Mouse (Mus musculus) left cerebral cortex, adult 18-20 months (tissue): ENCODE data around the gene Tbx19. TPM values are rescaled to one million over a fixed set of nuclear protein-coding genes. Genes with fewer than 3 reads are reported as not detected.

Experiments used
- DNase-seq, 2 experiments: peaks; one replicate each; pipeline ENCODE4 v3.0.0; 2021 to 2022; ENCODE audit warnings: low spot score in 2 of 2, mixed read lengths in 1 of 2
- total RNA-seq, 2 experiments: library from RNA; stranded (reverse); gene quantifications; 2 replicates each; pipeline ENCODE4 v1.2.3; 2021

Tbx19 gene
- total RNA-seq, 2 experiments from 2014 or later: not detected

GRCm38 (mm10) chr1:165119011-165119726 is 41.4 kb downstream of the Tbx19 start:
- DNase-seq: no peak

GRCm38 (mm10) chr1:165114460-165115175 is 46.0 kb downstream of the Tbx19 start:
- peak in 1 of 2 experiments; percentile 29 for DNase-seq

GRCm38 (mm10) chr1:165113700-165114099 is 46.9 kb downstream of the Tbx19 start:
- no peak for DNase-seq

GRCm38 (mm10) chr1:165110659-165111058 is 49.9 kb downstream of the Tbx19 start:
- DNase-seq: no peak

GRCm38 (mm10) chr1:165109135-165109534 is 51.4 kb downstream of the Tbx19 start:
- no peak for DNase-seq

- DNase-seq: no peak
Observed at GRCm38 (mm10) chr1:165108477-165108876, 52.1 kb downstream of the Tbx19 start.

- DNase-seq: no peak
Observed at GRCm38 (mm10) chr1:165106011-165106385, 54.6 kb downstream of the Tbx19 start.

- DNase-seq: no peak
Observed at GRCm38 (mm10) chr1:165105270-165106010, 55.1 kb downstream of the Tbx19 start.

- DNase-seq: peak; percentile 70 to 78
Observed at GRCm38 (mm10) chr1:165104707-165105259, 55.8 kb downstream of the Tbx19 start.

- no peak for DNase-seq
Observed at GRCm38 (mm10) chr1:165099569-165099968, 61.0 kb downstream of the Tbx19 start.

GRCm38 (mm10) chr1:165094871-165095270 is 65.7 kb downstream of the Tbx19 start:
- DNase-seq: no peak

- peak; percentile 76 to 84 for DNase-seq
Observed at GRCm38 (mm10) chr1:165091721-165092120, 68.9 kb downstream of the Tbx19 start.

- no peak for DNase-seq
Observed at GRCm38 (mm10) chr1:165089556-165089955, 71.0 kb downstream of the Tbx19 start.

Other genes starting within 250 kb of the Tbx19 start
- gene Xcl1, start 225.2 kb downstream of the Tbx19 start, total RNA-seq: not detected
- 10 to 100 TPM; 16.4 to 17.1 TPM for gene Sft2d2, start 33.7 kb upstream of the Tbx19 start, total RNA-seq
- 10 to 100 TPM; 52.9 to 64.1 TPM for gene Tiprl, start 76.2 kb upstream of the Tbx19 start, total RNA-seq
- gene Gpr161, start 135.0 kb upstream of the Tbx19 start, total RNA-seq: 1 to 10 TPM; 6.9 to 9.8 TPM